Mouse (Mus musculus): ENCODE measurements around the gene Hcfc1r1.

Hcfc1r1 gene

DNA sequence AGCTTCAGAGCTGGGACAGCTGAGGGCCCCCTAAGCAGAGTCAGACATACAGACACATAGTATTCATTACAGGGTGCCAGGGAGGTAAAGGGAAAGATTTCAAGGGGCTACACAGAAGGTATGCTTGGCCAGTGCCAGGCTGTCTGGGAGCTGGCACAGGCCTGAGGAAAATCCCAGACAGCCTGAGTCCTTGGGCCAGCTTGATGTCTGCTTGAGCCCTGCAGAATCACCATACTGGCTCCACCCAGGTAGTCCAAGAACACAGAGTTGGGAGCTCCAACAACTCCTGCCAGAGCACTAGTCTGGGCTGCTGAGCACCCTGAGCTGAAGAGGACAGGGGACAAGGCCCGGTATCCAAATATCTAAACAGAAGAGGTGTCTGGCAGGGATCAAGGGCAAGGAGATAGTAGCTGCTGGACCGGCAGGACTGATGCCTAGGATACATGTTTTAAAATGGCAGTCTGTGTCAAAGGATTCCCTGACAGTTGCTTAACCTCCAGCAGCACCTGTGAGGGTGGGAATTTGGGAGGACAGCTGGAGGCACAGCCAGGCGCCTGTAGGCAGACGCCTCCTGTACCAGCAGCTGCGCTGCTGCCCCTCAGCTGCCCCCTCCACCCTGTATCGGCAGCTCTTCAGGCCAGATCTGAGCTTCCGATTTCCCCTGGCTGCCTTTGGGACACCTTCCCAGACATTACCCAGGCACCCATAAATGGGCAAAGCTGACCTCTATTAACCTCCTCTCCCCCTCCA, 49.2 kb downstream of the Hcfc1r1 start, which contains the start of gene 1520401A03Rik:
1520401A03Rik (minus strand) TSS at position 408 of the 750 bp plus-strand sequence.
- no peak for DNase-seq (ENCODE audit: low spot score)
